ENCODE assay signal across 13 mouse cellular contexts in genomic region chr12:112868178-112869087, GRCm38 (mm10). TPM values are rescaled to one million over a fixed set of nuclear protein-coding genes. Genes with fewer than 3 reads are reported as not detected.
DNase-seq lines count a peak whose midpoint lies in the region; ATAC-seq and TF ChIP-seq lines count a peak whose summit lies in the region.
"Had no signal": no experiment of that assay in that cellular context is flagged by ENCODE, and none has a peak within 500 bp of the region (broad histone marks: within the 10 kb centered on the region; RNA-seq: fewer than 3 reads in every experiment).

TSS of gene Gpr132 (minus strand) at chr12:112868228.

- whole genome bisulfite sequencing in forebrain, embryonic 10.5 days: 66% methylated on average over 13 of the region's 13 CpGs
- 64% methylated on average over 13 of the region's 13 CpGs for WGBS in forebrain, embryonic 15.5 days
- WGBS in forebrain, embryonic 14.5 days: 70% methylated on average over 13 of the region's 13 CpGs
- WGBS in stomach, postnatal 0 days: 54% methylated on average over 13 of the region's 13 CpGs

- no peak for TF ChIP-seq CTCF in bone marrow macrophage, adult 2 months (IDR thresholded peaks at IDR 0.05; ENCODE audit: low read depth, low read length)
- no peak for TF ChIP-seq CTCF in stomach, postnatal 0 days (IDR thresholded peaks at IDR 0.05; ENCODE audit: low read depth)

- 0 out of 2 replicates have a peak within 1 kb of the TSS, but pooled peaks have one; percentile 8 for H3K27ac ChIP-seq in forebrain, embryonic 10.5 days
- no peak within 1 kb of the TSS for H3K27ac ChIP-seq in forebrain, embryonic 15.5 days (replicated peaks)
- H3K27ac ChIP-seq in bone marrow macrophage, adult 2 months (ENCODE audit: insufficient read depth, low read depth, low read length): peak within 1 kb of the TSS; percentile 92
- no peak within 1 kb of the TSS for H3K27ac ChIP-seq in forebrain, embryonic 14.5 days (ENCODE audit: low read depth, low read length)
- H3K27ac ChIP-seq in stomach, postnatal 0 days (replicated peaks): no peak within 1 kb of the TSS
- H3K27ac ChIP-seq: embryonic facial prominence, embryonic 12.5 days; liver, embryonic 15.5 days; midbrain, embryonic 13.5 days had no signal

- no peak for ATAC-seq in forebrain, embryonic 15.5 days (replicated peaks)
- no peak for ATAC-seq in forebrain, embryonic 14.5 days
- no peak for ATAC-seq in stomach, postnatal 0 days (ENCODE audit: low FRiP score, low TSS enrichment)
- ATAC-seq: midbrain, embryonic 13.5 days had no signal

- peak; percentile 42; the same call in 1 of the 2 replicates for TF ChIP-seq POLR2A in bone marrow macrophage, adult 2 months (IDR thresholded peaks at IDR 0.05; ENCODE audit: borderline replicate concordance, low read depth, low read length)

- H3K9me3 ChIP-seq in forebrain, embryonic 10.5 days: no peaks in the 10 kb centered on the region
- no peaks in the 10 kb centered on the region for H3K9me3 ChIP-seq in forebrain, embryonic 15.5 days
- H3K9me3 ChIP-seq in megakaryocyte, embryonic 14.5 days: peaks cover 4% of the 10 kb centered on the region; the same call in 1 of the 2 replicates
- no peaks in the 10 kb centered on the region for H3K9me3 ChIP-seq in forebrain, embryonic 14.5 days (replicated peaks; ENCODE audit: control insufficient read depth, low read length)
- no peaks in the 10 kb centered on the region for H3K9me3 ChIP-seq in stomach, postnatal 0 days (ENCODE audit: control insufficient read depth, low read length)
- H3K9me3 ChIP-seq: embryonic facial prominence, embryonic 12.5 days; liver, embryonic 15.5 days; midbrain, embryonic 13.5 days had no signal

- H3K9ac ChIP-seq in forebrain, embryonic 15.5 days (replicated peaks): no peak within 1 kb of the TSS
- no peak within 1 kb of the TSS for H3K9ac ChIP-seq in forebrain, embryonic 14.5 days (ENCODE audit: low read length)
- no peak within 1 kb of the TSS for H3K9ac ChIP-seq in stomach, postnatal 0 days (ENCODE audit: low read length)
- H3K9ac ChIP-seq: embryonic facial prominence, embryonic 12.5 days; liver, embryonic 15.5 days; midbrain, embryonic 13.5 days had no signal

- intact Hi-C loops in left cerebral cortex, postnatal 25 days (cut with DNase I): no loop called here

- H3K4me1 ChIP-seq in forebrain, embryonic 10.5 days: peaks cover 16% of the 10 kb centered on the region
- peaks cover 4% of the 10 kb centered on the region; the same call in 1 of the 2 replicates for H3K4me1 ChIP-seq in forebrain, embryonic 15.5 days
- H3K4me1 ChIP-seq in bone marrow macrophage, adult 2 months (ENCODE audit: control insufficient read depth, insufficient read depth, low read length): peaks cover 67% of the 10 kb centered on the region
- H3K4me1 ChIP-seq in megakaryocyte, embryonic 14.5 days: peaks cover 53% of the 10 kb centered on the region
- H3K4me1 ChIP-seq in forebrain, embryonic 14.5 days (ENCODE audit: control insufficient read depth, insufficient read depth, low read length): no peaks in the 10 kb centered on the region
- no peaks in the 10 kb centered on the region for H3K4me1 ChIP-seq in stomach, postnatal 0 days (replicated peaks; ENCODE audit: control insufficient read depth, insufficient read depth)

- no peak for DNase-seq in forebrain, embryonic 10.5 days (ENCODE audit: extremely low spot score, low spot score)
- DNase-seq in 416B (ENCODE audit: low read depth): peak; percentile 75
- DNase-seq in forebrain, embryonic 14.5 days (ENCODE audit: low spot score): no peak
- no peak for DNase-seq in left cerebral cortex, postnatal 25 days (ENCODE audit: low spot score in 2 of 2)
- DNase-seq in stomach, postnatal 0 days (ENCODE audit: low spot score): no peak
- DNase-seq: cerebellum, adult 11 months; spleen, adult 18-20 months had no signal

- peaks cover 63% of the 10 kb centered on the region for H3K27me3 ChIP-seq in forebrain, embryonic 10.5 days (ENCODE audit: poor library complexity, severe bottlenecking)
- H3K27me3 ChIP-seq in forebrain, embryonic 15.5 days: peaks cover 6% of the 10 kb centered on the region; the same call in 1 of the 2 replicates
- peaks cover 64% of the 10 kb centered on the region for H3K27me3 ChIP-seq in megakaryocyte, embryonic 14.5 days (replicated peaks)
- H3K27me3 ChIP-seq in forebrain, embryonic 14.5 days (replicated peaks; ENCODE audit: control insufficient read depth, insufficient read depth, low read length): 0 out of 2 replicates have a peak, but pooled peaks cover 7% of the 10 kb centered on the region
- no peaks in the 10 kb centered on the region for H3K27me3 ChIP-seq in stomach, postnatal 0 days (ENCODE audit: control insufficient read depth, insufficient read depth, low read length)

- TF ChIP-seq EP300 in stomach, postnatal 0 days (optimal IDR thresholded peaks at IDR 0.05): no peak

- no peak within 1 kb of the TSS for H3K4me2 ChIP-seq in forebrain, embryonic 15.5 days (replicated peaks)
- no peak within 1 kb of the TSS for H3K4me2 ChIP-seq in forebrain, embryonic 14.5 days (ENCODE audit: low read length)
- no peak within 1 kb of the TSS for H3K4me2 ChIP-seq in stomach, postnatal 0 days (replicated peaks; ENCODE audit: low read depth)
- H3K4me2 ChIP-seq: liver, embryonic 15.5 days; midbrain, embryonic 13.5 days had no signal

- H3K4me3 ChIP-seq in forebrain, embryonic 10.5 days: no peak within 1 kb of the TSS
- H3K4me3 ChIP-seq in forebrain, embryonic 15.5 days: no peak within 1 kb of the TSS
- peak within 1 kb of the TSS; percentile 13 for H3K4me3 ChIP-seq in bone marrow macrophage, adult 2 months (ENCODE audit: insufficient read depth, low read length)
- H3K4me3 ChIP-seq in megakaryocyte, embryonic 14.5 days (replicated peaks): peak within 1 kb of the TSS; percentile 62
- H3K4me3 ChIP-seq in forebrain, embryonic 14.5 days (ENCODE audit: low read depth, low read length): no peak within 1 kb of the TSS
- no peak within 1 kb of the TSS for H3K4me3 ChIP-seq in stomach, postnatal 0 days (ENCODE audit: low read depth, low read length)
- H3K4me3 ChIP-seq: embryonic facial prominence, embryonic 12.5 days; liver, embryonic 15.5 days; midbrain, embryonic 13.5 days had no signal

- no peaks in the 10 kb centered on the region for H3K36me3 ChIP-seq in forebrain, embryonic 10.5 days (replicated peaks)
- H3K36me3 ChIP-seq in forebrain, embryonic 15.5 days: no peaks in the 10 kb centered on the region
- no peaks in the 10 kb centered on the region for H3K36me3 ChIP-seq in megakaryocyte, embryonic 14.5 days (replicated peaks; ENCODE audit: low read length)
- H3K36me3 ChIP-seq in forebrain, embryonic 14.5 days (ENCODE audit: control insufficient read depth, insufficient read depth, low read length): no peaks in the 10 kb centered on the region
- H3K36me3 ChIP-seq in stomach, postnatal 0 days (ENCODE audit: control insufficient read depth, insufficient read depth, low read length): no peaks in the 10 kb centered on the region
- H3K36me3 ChIP-seq: embryonic facial prominence, embryonic 12.5 days; liver, embryonic 15.5 days; midbrain, embryonic 13.5 days had no signal

RNA-seq across cellular contexts. Expression of gene Gpr132, which starts in this region (rescaled TPM):
- polyA plus RNA-seq in forebrain, embryonic 10.5 days (2016; fragmentation: Nextera tagmentation; extraction: Ambion mirVana): 0.06 and 0.07 TPM in 2 replicates
- polyA plus RNA-seq in forebrain, embryonic 15.5 days (2015; fragmentation: Nextera tagmentation; extraction: Ambion mirVana): not detected in 2 replicates
- polyA plus RNA-seq in bone marrow macrophage, adult 2 months (2012; ENCODE audit: insufficient read depth, insufficient read length, missing spikeins): 42.1 and 44.3 TPM in 2 replicates
- polyA plus RNA-seq in megakaryocyte, embryonic 14.5 days (2012; ENCODE audit: insufficient read depth, low replicate concordance): 1.2 TPM in 1 of 2 replicates, not detected in the other
- not detected in 2 replicates for polyA plus RNA-seq in forebrain, embryonic 14.5 days (2014; fragmentation: Nextera tagmentation; extraction: Ambion mirVana)
- not detected for total RNA-seq in left cerebral cortex, postnatal 25 days (2021)
- 0.10 and 0.11 TPM in 2 replicates for polyA plus RNA-seq in stomach, postnatal 0 days (2015; fragmentation: Nextera tagmentation; extraction: Ambion mirVana)
- polyA plus RNA-seq: midbrain, embryonic 13.5 days had no signal

Comparison
In these comparisons a context has a peak if more than half of its experiments do, and no peak if none do; other contexts are left out.
1. RNA of gene Gpr132 (polyA plus RNA-seq): 42.1 to 44.3 TPM in bone marrow macrophage, adult 2 months; 1.2 TPM in megakaryocyte, embryonic 14.5 days, 0.10 to 0.11 TPM in stomach, postnatal 0 days, 0.06 to 0.07 TPM in forebrain, embryonic 10.5 days, not detected in forebrain, embryonic 15.5 days and not detected in forebrain, embryonic 14.5 days; every median in the first group is over 10 times any median in the second.
2. H3K27ac ChIP-seq: peak in forebrain, embryonic 10.5 days (single experiment) and bone marrow macrophage, adult 2 months (single experiment); none in forebrain, embryonic 15.5 days (single experiment), forebrain, embryonic 14.5 days (single experiment) and stomach, postnatal 0 days (single experiment).
3. H3K4me3 ChIP-seq: peak in bone marrow macrophage, adult 2 months (single experiment) and megakaryocyte, embryonic 14.5 days (single experiment); none in forebrain, embryonic 10.5 days (single experiment), forebrain, embryonic 15.5 days (single experiment), forebrain, embryonic 14.5 days (single experiment) and stomach, postnatal 0 days (single experiment).